Mouse (Mus musculus) heart, embryonic 15.5 days (tissue): ENCODE measurements around the gene Efcab8. TPM values are rescaled to one million over a fixed set of nuclear protein-coding genes. Genes with fewer than 3 reads are reported as not detected.

Experiments used
- ATAC-seq: fragments of 200-750 bp; cut with Nextera tagmentation; replicated peaks from 2 replicates; pipeline ENCODE4 v1.8.0; 2017; ENCODE audit warnings: low read depth, moderate TSS enrichment; ENCODE audit not compliant: insufficient number of reproducible peaks, insufficient read depth, low FRiP score
- H3K27ac ChIP-seq: fragments of 300-500 bp; sonication (generic); 2 replicates; pipeline ENCODE4 v1.5.1; 2015; ENCODE audit warnings: mild to moderate bottlenecking, inconsistent platforms
- H3K27me3 ChIP-seq: fragments of 300-500 bp; sonication (generic); 2 replicates; pipeline ENCODE4 v1.6.1; 2015; ENCODE audit warnings: inconsistent platforms
- H3K36me3 ChIP-seq: fragments of 300-500 bp; sonication (generic); 2 replicates; pipeline ENCODE4 v1.6.1; 2015; ENCODE audit warnings: mild to moderate bottlenecking, inconsistent platforms
- H3K4me1 ChIP-seq: fragments of 300-500 bp; sonication (generic); replicated peaks from 2 replicates; pipeline ENCODE4 v1.6.1; 2015; ENCODE audit warnings: inconsistent platforms
- H3K4me2 ChIP-seq: fragments of 300-500 bp; sonication (generic); 2 replicates; pipeline ENCODE4 v1.6.1; 2015; ENCODE audit warnings: inconsistent platforms, mild to moderate bottlenecking, moderate library complexity
- H3K4me3 ChIP-seq: fragments of 300-500 bp; sonication (generic); 2 replicates; pipeline ENCODE4 v1.5.1; 2015; ENCODE audit warnings: mild to moderate bottlenecking, inconsistent platforms
- H3K9ac ChIP-seq: fragments of 300-500 bp; sonication (generic); 2 replicates; pipeline ENCODE4 v1.6.1; 2015; ENCODE audit warnings: mild to moderate bottlenecking, inconsistent platforms
- H3K9me3 ChIP-seq: fragments of 300-500 bp; sonication (generic); replicated peaks from 2 replicates; pipeline ENCODE4 v1.6.1; 2016; ENCODE audit warnings: inconsistent platforms
- WGBS: fragments of 180-500 bp; shearing (Covaris S2); methylation state at CpG from one replicate; pipeline ENCODE4 v1.1.7; 2015; ENCODE audit warnings: mixed read lengths; 5-methylcytosine and 5-hydroxymethylcytosine counted together
- polyA plus RNA-seq: library from polyadenylated mRNA; unstranded; fragments of >200 nt; fragmentation: Nextera tagmentation; extraction: Ambion mirVana; gene quantifications from 2 replicates; pipeline ENCODE4 v1.2.1, GENCODE M21; 2015

The Efcab8 gene
- polyA plus RNA-seq, 1 experiment from 2014 or later = not detected

- Histone ChIP-seq H3K4me1 (peaks cover 6% of the 10 kb centered on the region), H3K27ac (no peak overlapping the region), H3K4me3 (no peak overlapping the region), H3K36me3 (no peaks in the 10 kb centered on the region), H3K9me3 (no peaks in the 10 kb centered on the region), H3K4me2 (no peak overlapping the region), H3K27me3 (peaks cover 5% of the 10 kb centered on the region; the same call in 1 of the 2 replicates), H3K9ac (no peak overlapping the region)
- ATAC-seq = no peak
- 79% methylated on average over 8 of the region's 8 CpGs for WGBS
Observed at GRCm38 (mm10) chr2:153827171-153827830, 47.6 kb downstream of the Efcab8 start.

DNA sequence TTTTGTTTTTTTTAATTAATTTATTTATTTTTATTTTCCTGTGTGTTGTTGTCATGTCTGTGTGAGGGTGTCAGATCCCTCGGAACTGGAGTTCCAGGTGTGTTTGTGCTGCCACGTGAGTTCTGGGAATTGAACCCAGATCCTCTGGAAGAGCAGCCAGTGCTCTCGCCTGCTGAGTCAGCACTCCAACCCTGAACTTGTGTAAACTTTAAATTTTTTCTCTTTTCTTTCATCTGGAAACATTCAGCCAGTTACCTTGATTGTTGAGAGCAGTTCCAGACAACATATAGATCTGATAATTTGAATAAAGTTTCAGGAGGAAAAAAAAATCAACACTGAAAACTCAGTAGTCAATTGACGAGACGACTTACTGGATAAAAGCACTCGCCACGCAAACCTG is 49.0 kb downstream of the Efcab8 start:
- no peaks in the 10 kb centered on the region for H3K9me3 ChIP-seq
- H3K4me3 ChIP-seq = no peak overlapping the region
- no peak overlapping the region for H3K9ac ChIP-seq
- H3K4me1 ChIP-seq = peaks cover 6% of the 10 kb centered on the region
- peaks cover 5% of the 10 kb centered on the region; the same call in 1 of the 2 replicates for H3K27me3 ChIP-seq
- 79% methylated on average over 7 of the region's 7 CpGs for WGBS
- no peak overlapping the region for H3K4me2 ChIP-seq
- H3K27ac ChIP-seq = no peak overlapping the region
- no peak for ATAC-seq
- no peaks in the 10 kb centered on the region for H3K36me3 ChIP-seq

- no peak for ATAC-seq
- H3K9ac ChIP-seq = no peak overlapping the region
- WGBS = 80% methylated on average over 8 of the region's 8 CpGs
Observed at GRCm38 (mm10) chr2:153833291-153833690, 53.6 kb downstream of the Efcab8 start.

DNA sequence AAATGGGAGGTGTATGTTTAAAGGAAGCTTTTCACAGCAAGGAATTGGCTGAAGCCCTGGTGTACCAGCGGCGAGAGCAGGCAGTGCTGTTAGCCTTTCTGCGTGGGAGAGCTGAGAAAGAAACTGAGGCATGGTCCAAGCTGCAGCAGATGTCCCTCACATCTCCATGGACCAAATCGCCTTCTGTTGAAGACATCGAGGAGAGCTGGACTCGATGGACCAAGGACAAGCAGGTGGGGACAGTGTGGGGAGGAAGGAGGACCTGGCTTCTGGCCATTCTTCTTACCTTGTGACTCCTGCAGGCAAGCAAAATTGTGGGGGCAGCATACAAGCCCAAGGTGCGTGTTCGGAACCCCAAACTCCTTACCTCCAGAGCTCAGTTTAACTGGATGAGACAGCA is 63.1 kb downstream of the Efcab8 start:
- Histone ChIP-seq H3K36me3 (no peaks in the 10 kb centered on the region), H3K27me3 (no peaks in the 10 kb centered on the region), H3K4me2 (no peak overlapping the region), H3K9ac (no peak overlapping the region), H3K27ac (no peak overlapping the region), H3K4me1 (no peaks in the 10 kb centered on the region), H3K9me3 (no peaks in the 10 kb centered on the region), H3K4me3 (no peak overlapping the region)
- no peak for ATAC-seq
- WGBS = 76% methylated on average over 8 of the region's 8 CpGs

More at GRCm38 (mm10) chr2:153833291-153833690, 53.6 kb downstream of the Efcab8 start:
- no peak overlapping the region for H3K4me3 ChIP-seq
- H3K9me3 ChIP-seq = no peaks in the 10 kb centered on the region
- no peaks in the 10 kb centered on the region for H3K36me3 ChIP-seq
- no peak overlapping the region for H3K27ac ChIP-seq
- H3K4me2 ChIP-seq = no peak overlapping the region
- H3K4me1 ChIP-seq = no peaks in the 10 kb centered on the region
- peaks cover 8% of the 10 kb centered on the region; the same call in 1 of the 2 replicates for H3K27me3 ChIP-seq

- H3K4me1 ChIP-seq = no peaks in the 10 kb centered on the region
- no peaks in the 10 kb centered on the region for H3K27me3 ChIP-seq
- H3K4me3 ChIP-seq = no peak overlapping the region
- H3K36me3 ChIP-seq = no peaks in the 10 kb centered on the region
- no peak for ATAC-seq
- no peak overlapping the region for H3K9ac ChIP-seq
- no peak overlapping the region for H3K27ac ChIP-seq
- no peak overlapping the region for H3K4me2 ChIP-seq
- H3K9me3 ChIP-seq = no peaks in the 10 kb centered on the region
- WGBS = 72% methylated on average over 3 of the region's 3 CpGs
Observed at GRCm38 (mm10) chr2:153848389-153848788, 68.7 kb downstream of the Efcab8 start.

DNA sequence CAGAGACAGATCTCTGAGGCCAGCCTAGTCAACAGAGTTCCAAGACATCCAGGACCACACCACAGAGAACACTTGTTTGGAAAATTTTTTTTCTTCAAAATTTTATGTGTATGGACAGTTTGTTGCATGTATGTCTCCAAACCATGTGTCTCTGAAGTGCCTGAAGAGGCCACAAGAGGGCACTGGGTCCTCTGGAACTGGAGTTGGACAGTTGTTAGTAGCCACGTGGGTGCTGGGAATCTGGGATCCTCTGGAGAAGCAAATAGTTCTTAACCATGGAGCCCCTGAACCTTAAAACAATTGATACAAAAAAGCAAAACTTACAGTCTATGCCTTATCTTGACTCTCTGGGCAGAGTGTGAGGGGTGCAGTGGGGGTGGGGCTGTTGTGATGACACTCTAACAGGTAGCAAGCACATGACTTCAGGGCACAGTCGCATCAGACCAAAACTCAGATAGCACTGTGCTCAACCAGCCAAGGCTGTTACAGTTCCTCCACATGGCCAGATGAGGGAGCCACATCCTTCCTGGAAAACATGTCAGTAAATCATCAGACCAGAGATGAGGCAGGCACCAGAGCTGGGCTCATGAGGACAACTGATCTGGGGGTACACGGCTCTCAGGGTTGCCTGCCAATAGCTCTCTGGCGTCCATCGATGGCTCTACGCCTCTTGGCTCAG is 70.8 kb downstream of the Efcab8 start:
- Histone ChIP-seq H3K27me3 (no peaks in the 10 kb centered on the region), H3K9ac (no peak overlapping the region), H3K4me1 (no peaks in the 10 kb centered on the region), H3K36me3 (no peaks in the 10 kb centered on the region), H3K4me2 (no peak overlapping the region), H3K4me3 (no peak overlapping the region), H3K27ac (no peak overlapping the region), H3K9me3 (no peaks in the 10 kb centered on the region)
- 78% methylated on average over 6 of the region's 6 CpGs for WGBS
- ATAC-seq = no peak

DNA sequence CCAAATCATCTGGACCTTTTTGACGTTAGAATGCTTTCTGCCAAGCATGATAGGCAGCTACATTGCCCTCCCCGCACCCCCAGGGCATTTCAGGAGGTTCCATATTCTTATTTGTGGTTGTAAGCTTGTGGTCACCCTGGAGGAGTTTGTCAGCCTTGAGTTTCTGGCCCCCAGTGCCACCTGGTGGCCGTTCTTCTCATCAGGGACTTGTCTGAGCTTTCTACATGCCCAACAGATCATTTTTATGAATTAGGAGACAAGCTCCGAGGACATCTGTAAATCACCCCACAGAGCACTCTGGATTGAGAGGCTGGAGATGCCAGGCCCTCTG is 71.3 kb downstream of the Efcab8 start:
- Histone ChIP-seq H3K9ac (no peak overlapping the region), H3K4me2 (no peak overlapping the region), H3K36me3 (no peaks in the 10 kb centered on the region), H3K27ac (no peak overlapping the region), H3K4me3 (no peak overlapping the region), H3K27me3 (no peaks in the 10 kb centered on the region), H3K9me3 (no peaks in the 10 kb centered on the region), H3K4me1 (no peaks in the 10 kb centered on the region)
- ATAC-seq = no peak
- 37% methylated on average over 4 of the region's 4 CpGs for WGBS

DNA sequence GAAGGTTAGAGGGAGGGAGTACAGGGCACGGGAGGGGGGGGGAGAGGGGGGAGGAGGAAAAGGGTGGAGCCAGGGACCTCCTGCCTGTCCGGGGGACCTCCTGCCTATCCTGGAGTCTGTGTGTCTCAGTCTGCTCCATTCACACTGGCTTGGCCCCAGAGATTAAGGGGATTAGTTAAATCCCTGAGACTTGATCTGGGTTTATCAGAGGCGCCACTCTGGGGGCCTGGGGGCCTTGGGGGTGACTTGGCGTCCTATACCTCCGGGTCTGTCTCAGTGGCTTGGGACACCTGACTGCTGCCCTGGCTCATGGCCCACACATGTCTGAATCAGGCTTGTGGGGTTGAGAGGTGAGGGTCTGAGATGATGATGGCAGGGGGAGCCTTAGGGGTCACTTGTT is 73.8 kb downstream of the Efcab8 start:
- no peaks in the 10 kb centered on the region for H3K36me3 ChIP-seq
- 17% methylated on average over 5 of the region's 5 CpGs for WGBS
- peaks cover 7% of the 10 kb centered on the region; the same call in 1 of the 2 replicates for H3K27me3 ChIP-seq
- H3K27ac ChIP-seq = no peak overlapping the region
- H3K4me2 ChIP-seq = no peak overlapping the region
- no peaks in the 10 kb centered on the region for H3K9me3 ChIP-seq
- H3K4me1 ChIP-seq = no peaks in the 10 kb centered on the region
- ATAC-seq = no peak
- H3K9ac ChIP-seq = no peak overlapping the region
- H3K4me3 ChIP-seq = no peak overlapping the region

GRCm38 (mm10) chr2:153859581-153859980 is 79.8 kb downstream of the Efcab8 start:
- ATAC-seq = no peak
- Histone ChIP-seq H3K27ac (no peak overlapping the region), H3K4me3 (no peak overlapping the region), H3K36me3 (no peaks in the 10 kb centered on the region), H3K9me3 (no peaks in the 10 kb centered on the region), H3K4me2 (no peak overlapping the region), H3K27me3 (peaks cover 7% of the 10 kb centered on the region; the same call in 1 of the 2 replicates), H3K4me1 (no peaks in the 10 kb centered on the region), H3K9ac (no peak overlapping the region)
- 66% methylated on average over 2 of the region's 2 CpGs for WGBS

DNA sequence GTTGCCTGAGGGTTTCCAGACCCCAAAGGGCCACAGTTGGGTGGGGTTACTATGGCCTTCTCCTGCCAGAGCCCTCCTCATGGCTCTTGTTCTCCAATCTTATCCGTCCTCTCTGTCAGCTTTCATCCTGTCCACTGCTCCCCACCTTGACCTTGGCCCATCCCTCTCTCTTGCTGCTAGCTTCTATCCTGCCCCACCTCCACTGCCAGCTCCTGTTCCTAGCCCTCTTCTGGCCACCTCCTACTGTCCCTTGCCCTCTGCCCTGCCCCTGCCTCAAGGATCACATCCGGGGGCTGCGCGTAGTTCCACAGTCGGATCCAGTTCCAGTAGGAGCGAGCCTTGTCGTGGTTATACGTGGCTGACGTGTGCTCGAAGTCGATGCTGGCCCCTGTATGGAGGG is 80.6 kb downstream of the Efcab8 start:
- Histone ChIP-seq H3K9ac (no peak overlapping the region), H3K27ac (no peak overlapping the region), H3K4me1 (no peaks in the 10 kb centered on the region), H3K36me3 (no peaks in the 10 kb centered on the region), H3K4me2 (no peak overlapping the region), H3K9me3 (no peaks in the 10 kb centered on the region), H3K4me3 (no peak overlapping the region), H3K27me3 (peaks cover 7% of the 10 kb centered on the region; the same call in 1 of the 2 replicates)
- peak; percentile 50 for ATAC-seq
- 77% methylated on average over 11 of the region's 11 CpGs for WGBS

DNA sequence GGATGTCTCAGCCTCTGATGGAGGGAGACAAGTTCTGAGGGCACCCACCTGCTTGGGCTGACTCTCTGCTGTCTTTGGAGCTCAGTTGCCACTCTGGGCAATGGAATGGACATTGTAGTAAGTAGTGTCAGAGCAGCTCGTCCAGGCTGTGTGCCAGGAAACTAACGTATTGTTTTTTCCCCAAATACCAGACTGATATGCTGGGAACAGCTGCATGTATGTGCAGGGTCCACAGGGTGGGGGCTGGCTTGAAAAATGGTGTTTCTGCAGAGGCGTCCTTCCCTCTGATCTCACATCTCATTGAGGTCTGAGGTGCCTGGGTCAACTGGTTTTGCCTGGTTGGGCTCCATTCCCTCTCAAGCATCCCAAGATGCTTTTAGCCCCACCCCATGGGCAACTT is 81.0 kb downstream of the Efcab8 start:
- Histone ChIP-seq H3K9ac (no peak overlapping the region), H3K4me3 (no peak overlapping the region), H3K4me1 (no peaks in the 10 kb centered on the region), H3K27me3 (peaks cover 7% of the 10 kb centered on the region; the same call in 1 of the 2 replicates), H3K36me3 (no peaks in the 10 kb centered on the region), H3K27ac (no peak overlapping the region), H3K9me3 (no peaks in the 10 kb centered on the region), H3K4me2 (no peak overlapping the region)
- peak; percentile 17; the same call in 1 of the 2 replicates for ATAC-seq
- WGBS = 44% methylated on average over 3 of the region's 3 CpGs

DNA sequence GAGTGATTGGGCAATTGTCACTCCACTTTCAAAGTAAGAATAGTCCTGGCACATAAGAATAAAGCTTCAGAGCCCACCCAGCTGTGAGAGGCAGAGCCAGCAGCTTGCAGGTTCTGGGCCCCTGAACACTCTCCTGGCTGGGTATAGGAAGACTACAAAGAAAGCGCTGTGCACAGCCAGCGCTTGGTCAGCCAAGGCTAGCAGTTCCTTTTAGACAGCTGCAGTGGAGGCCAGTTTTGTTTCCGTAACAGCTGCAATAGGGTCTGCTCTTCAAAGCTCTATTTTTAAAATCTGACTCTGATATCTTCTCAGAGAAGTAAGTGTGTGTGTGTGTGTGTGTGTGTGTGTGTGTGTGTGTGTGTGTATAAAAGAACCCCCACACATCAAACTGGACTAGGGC is 82.2 kb downstream of the Efcab8 start:
- H3K27me3 ChIP-seq = peaks cover 4% of the 10 kb centered on the region; the same call in 1 of the 2 replicates
- no peaks in the 10 kb centered on the region for H3K4me1 ChIP-seq
- no peak overlapping the region for H3K4me3 ChIP-seq
- no peak for ATAC-seq
- no peaks in the 10 kb centered on the region for H3K36me3 ChIP-seq
- WGBS = 72% methylated on average over 3 of the region's 3 CpGs
- H3K4me2 ChIP-seq = no peak overlapping the region
- no peak overlapping the region for H3K9ac ChIP-seq
- no peaks in the 10 kb centered on the region for H3K9me3 ChIP-seq
- H3K27ac ChIP-seq = no peak overlapping the region
